ENCODE assay signal across 8 mouse cellular contexts in genomic region chr7:140116329-140117054, GRCm38 (mm10). TPM values are rescaled to one million over a fixed set of nuclear protein-coding genes. Genes with fewer than 3 reads are reported as not detected.
DNase-seq lines count a peak whose midpoint lies in the region; ATAC-seq and TF ChIP-seq lines count a peak whose summit lies in the region.

Gene Echs1, minus strand, starts transcription at chr7:140116476.

- no peaks in the 10 kb centered on the region for H3K27me3 ChIP-seq in heart, embryonic 12.5 days (replicated peaks)
- no peaks in the 10 kb centered on the region for H3K27me3 ChIP-seq in kidney, postnatal 0 days (ENCODE audit: insufficient read depth, low read length)
- H3K27me3 ChIP-seq in liver, adult 2 months (ENCODE audit: control insufficient read depth, insufficient read depth, low read length), result no peaks in the 10 kb centered on the region
- no peaks in the 10 kb centered on the region for H3K27me3 ChIP-seq in splenic B cell, adult 2 months (ENCODE audit: control insufficient read depth, insufficient read depth, low read length, poor library complexity, severe bottlenecking)

- H3K4me3 ChIP-seq in heart, embryonic 12.5 days, result peak within 1 kb of the TSS; percentile 80
- H3K4me3 ChIP-seq in kidney, postnatal 0 days (replicated peaks; ENCODE audit: low read depth, low read length), result peak within 1 kb of the TSS; percentile 70
- peak within 1 kb of the TSS; percentile 86 for H3K4me3 ChIP-seq in liver, adult 2 months (ENCODE audit: insufficient read depth, low read depth, low read length)

- H3K4me1 ChIP-seq in heart, embryonic 12.5 days (replicated peaks), result peaks cover 10% of the 10 kb centered on the region; the same call in 1 of the 2 replicates
- no peaks in the 10 kb centered on the region; the same call in 1 of the 2 replicates for H3K4me1 ChIP-seq in kidney, postnatal 0 days (replicated peaks; ENCODE audit: insufficient read depth, low read length)
- peaks cover 9% of the 10 kb centered on the region for H3K4me1 ChIP-seq in liver, adult 2 months (ENCODE audit: control insufficient read depth, insufficient read depth, low read length)

- peak within 1 kb of the TSS; percentile 86 for H3K4me2 ChIP-seq in heart, embryonic 12.5 days
- peak within 1 kb of the TSS; percentile 70 for H3K4me2 ChIP-seq in kidney, postnatal 0 days (ENCODE audit: low read length)

- peak within 1 kb of the TSS; percentile 83 for H3K9ac ChIP-seq in heart, embryonic 12.5 days
- H3K9ac ChIP-seq in kidney, postnatal 0 days (ENCODE audit: low read depth, low read length), result peak within 1 kb of the TSS; percentile 80
- H3K9ac ChIP-seq in liver, adult 2 months (ENCODE audit: low read depth, low read length), result peak within 1 kb of the TSS; percentile 94

- peaks cover 3% of the 10 kb centered on the region; the same call in 1 of the 2 replicates for H3K9me3 ChIP-seq in heart, embryonic 12.5 days (replicated peaks)
- H3K9me3 ChIP-seq in kidney, postnatal 0 days (replicated peaks; ENCODE audit: low read length), result no peaks in the 10 kb centered on the region

- no peaks in the 10 kb centered on the region; the same call in 1 of the 2 replicates for H3K79me2 ChIP-seq in liver, adult 2 months (ENCODE audit: control insufficient read depth, insufficient read depth, low read length)

- H3K27ac ChIP-seq in heart, embryonic 12.5 days (ENCODE audit: poor library complexity, severe bottlenecking), result peak within 1 kb of the TSS; percentile 84
- H3K27ac ChIP-seq in kidney, postnatal 0 days, result peak within 1 kb of the TSS; percentile 93
- peak within 1 kb of the TSS; percentile 98 for H3K27ac ChIP-seq in liver, adult 2 months (replicated peaks; ENCODE audit: insufficient read depth, low read depth, low read length)

- TF ChIP-seq CTCF in kidney, postnatal 0 days (IDR thresholded peaks at IDR 0.05; ENCODE audit: low read depth), result no peak
- no peak for TF ChIP-seq CTCF in liver, adult 2 months (IDR thresholded peaks at IDR 0.05; ENCODE audit: low read depth, low read length)

- WGBS in heart, embryonic 12.5 days, result 5% methylated on average over 28 of the region's 28 CpGs
- WGBS in kidney, postnatal 0 days, result 4% methylated on average over 28 of the region's 28 CpGs
- WGBS in liver, adult 2 months, result 3% methylated on average over 28 of the region's 28 CpGs

- DNase-seq in c-Kit-negative CD71-positive TER-119-positive erythroid progenitor cells, embryonic 14.5 days (ENCODE audit: low read depth, low spot score), result peak; percentile 84
- DNase-seq in fat pad, adult 2 months (ENCODE audit: extremely low read depth, low read depth, low spot score), result peak; percentile 74
- DNase-seq in kidney, postnatal 0 days (ENCODE audit: low spot score), result peak; percentile 94
- peak; percentile 93 for DNase-seq in liver, adult 2 months (ENCODE audit: extremely low read depth, low read depth, low spot score)
- DNase-seq in splenic B cell, adult 2 months (ENCODE audit: low read depth, low spot score), result peak; percentile 90

- TF ChIP-seq POLR2A in liver, adult 2 months (IDR thresholded peaks at IDR 0.05; ENCODE audit: extremely low read depth, insufficient read depth, low read length), result peak; percentile 92

- ATAC-seq in CD4-positive, CD25-positive, alpha-beta regulatory T cell, adult 4 months, result peak; percentile 100
- peak; percentile 97 for ATAC-seq in heart, embryonic 12.5 days (ENCODE audit: insufficient number of reproducible peaks, low FRiP score)
- ATAC-seq in kidney, postnatal 0 days (replicated peaks; ENCODE audit: low FRiP score, low read depth), result peak; percentile 94
- ATAC-seq in monocyte, adult 5-6 weeks (replicated peaks; ENCODE audit: insufficient number of reproducible peaks, low FRiP score, low TSS enrichment, poor library complexity, severe bottlenecking), result peak; percentile 97

- H3K36me3 ChIP-seq in heart, embryonic 12.5 days, result peaks cover 15% of the 10 kb centered on the region
- H3K36me3 ChIP-seq in kidney, postnatal 0 days (ENCODE audit: insufficient read depth, low read length), result peaks cover 13% of the 10 kb centered on the region; the same call in 1 of the 2 replicates
- peaks cover 17% of the 10 kb centered on the region; the same call in 1 of the 2 replicates for H3K36me3 ChIP-seq in liver, adult 2 months (ENCODE audit: control insufficient read depth, insufficient read depth, low read length)
- H3K36me3 ChIP-seq in splenic B cell, adult 2 months (ENCODE audit: control insufficient read depth, insufficient read depth, low read length, poor library complexity, severe bottlenecking), result no peaks in the 10 kb centered on the region

RNA-seq across cellular contexts. Expression of gene Echs1, which starts in this region (rescaled TPM):
- polyA plus RNA-seq in CD4-positive, CD25-positive, alpha-beta regulatory T cell, adult 4 months (2017; shearing (Covaris generic)), result 10 to 100 TPM; 69.1 to 90.2 TPM
- 174 and 176 TPM in 2 replicates for polyA plus RNA-seq in heart, embryonic 12.5 days (2016; fragmentation: Nextera tagmentation; extraction: Ambion mirVana)
- polyA plus RNA-seq in kidney, postnatal 0 days (2015; fragmentation: Nextera tagmentation; extraction: Ambion mirVana), result 236 and 241 TPM in 2 replicates
- 411 and 412 TPM in 2 replicates for total RNA-seq in liver, adult 2 months (2014; rRNA removed)
- polyA plus RNA-seq in liver, adult 2 months (2012; rRNA removed), result 271 and 349 TPM in 2 replicates
- total RNA-seq in monocyte, adult 5-6 weeks (2017), result 37.8 to 42.3 TPM (median 41.5 TPM) in 3 replicates

Comparison
In these comparisons a context has a peak if more than half of its experiments do, and no peak if none do; other contexts are left out.
1. Peak in every context shown above with its lines: DNase-seq, ATAC-seq, H3K4me3 ChIP-seq and H3K27ac ChIP-seq.